Mouse (Mus musculus) midbrain, embryonic 10.5 days (tissue): Measurements from ENCODE around the gene Ppp2r5e. TPM values are rescaled to one million over a fixed set of nuclear protein-coding genes. Genes with fewer than 3 reads are reported as not detected.

Source experiments
- DNase-seq: peaks from one replicate; pipeline ENCODE4 v3.0.0-alpha.2; 2017; ENCODE audit warnings: low spot score
- H3K27ac ChIP-seq: fragments of 300-500 bp; sonication (generic); replicated peaks from 2 replicates; pipeline ENCODE4 v1.5.1; 2016; ENCODE audit warnings: mild to moderate bottlenecking
- H3K27me3 ChIP-seq: fragments of 300-500 bp; sonication (generic); 2 replicates; pipeline ENCODE4 v1.6.1; 2016; ENCODE audit warnings: low read depth, mild to moderate bottlenecking; ENCODE audit not compliant: poor library complexity, severe bottlenecking
- H3K36me3 ChIP-seq: fragments of 300-500 bp; sonication (generic); 2 replicates; pipeline ENCODE4 v1.6.1; 2016; ENCODE audit warnings: mild to moderate bottlenecking, moderate library complexity
- H3K4me1 ChIP-seq: fragments of 300-500 bp; sonication (generic); 2 replicates; pipeline ENCODE4 v1.6.1; 2016
- H3K4me3 ChIP-seq: fragments of 300-500 bp; sonication (generic); 2 replicates; pipeline ENCODE4 v1.5.1; 2016; ENCODE audit warnings: mild to moderate bottlenecking, moderate library complexity
- H3K9me3 ChIP-seq: fragments of 300-500 bp; sonication (generic); replicated peaks from 2 replicates; pipeline ENCODE4 v1.6.1; 2016; ENCODE audit warnings: mild to moderate bottlenecking
- WGBS: fragments of 180-500 bp; shearing (Covaris S2); methylation state at CpG from one replicate; pipeline ENCODE4 v1.1.7; 2016; 5-methylcytosine and 5-hydroxymethylcytosine counted together
- polyA plus RNA-seq: library from polyadenylated mRNA; unstranded; fragments of >200 nt; fragmentation: Nextera tagmentation; extraction: Ambion mirVana; gene quantifications from 2 replicates; pipeline ENCODE4 v1.2.1, GENCODE M21; 2016

Gene Ppp2r5e
- polyA plus RNA-seq, 1 experiment from 2014 or later: 15.0 TPM

DNA sequence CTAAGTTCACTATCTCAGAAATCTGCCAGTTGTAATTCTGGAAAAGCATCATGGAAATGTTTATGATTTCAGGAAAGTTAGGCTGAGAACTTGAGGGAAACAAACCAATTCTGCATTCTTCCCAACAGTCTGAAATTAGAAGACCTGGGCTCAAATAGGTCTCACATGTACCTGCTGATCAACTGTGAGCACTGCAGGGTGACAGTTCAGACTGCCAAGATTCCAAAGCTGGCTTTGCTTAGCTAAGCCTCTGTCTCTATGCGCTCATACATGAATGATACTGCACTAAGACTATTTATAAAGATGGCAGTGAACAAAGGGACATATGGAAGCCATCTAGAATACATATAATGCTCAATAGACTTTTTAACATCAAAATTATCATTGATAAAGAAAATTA, 67.7 kb downstream of the Ppp2r5e start:
- no peaks in the 10 kb centered on the region for H3K9me3 ChIP-seq
- H3K27me3 ChIP-seq: no peaks in the 10 kb centered on the region
- WGBS: 93% methylated on average over 1 of the region's 1 CpGs
- no peak overlapping the region for H3K4me3 ChIP-seq
- no peak overlapping the region for H3K27ac ChIP-seq
- no peak for DNase-seq
- no peaks in the 10 kb centered on the region for H3K36me3 ChIP-seq
- no peaks in the 10 kb centered on the region for H3K4me1 ChIP-seq

- Histone ChIP-seq H3K4me3 (no peak overlapping the region), H3K36me3 (no peaks in the 10 kb centered on the region), H3K4me1 (peaks cover 13% of the 10 kb centered on the region), H3K9me3 (no peaks in the 10 kb centered on the region), H3K27ac (no peak overlapping the region), H3K27me3 (no peaks in the 10 kb centered on the region)
- 90% methylated on average over 3 of the region's 3 CpGs for WGBS
- DNase-seq: no peak
Observed at GRCm38 (mm10) chr12:75524199-75524598, 71.8 kb downstream of the Ppp2r5e start.

DNA sequence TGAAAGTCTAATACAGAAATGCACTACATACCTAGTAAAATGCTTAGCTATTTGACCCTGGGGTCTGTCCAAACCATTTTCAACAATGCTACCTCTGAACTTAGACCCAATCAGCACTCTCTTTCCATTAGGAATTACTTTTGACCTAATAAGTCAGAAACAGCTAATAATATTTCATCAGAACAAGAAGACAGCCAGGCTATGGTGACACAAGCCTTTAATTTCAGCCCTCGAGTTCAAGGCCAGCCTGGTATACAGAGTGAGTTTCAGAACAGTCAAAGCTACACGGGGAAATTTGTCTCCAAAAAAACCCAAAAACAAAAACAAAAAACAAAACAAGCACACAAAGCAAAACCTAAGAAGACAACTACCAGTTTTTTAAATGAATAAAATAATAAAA, 73.1 kb downstream of the Ppp2r5e start:
- WGBS: 90% methylated on average over 2 of the region's 2 CpGs
- H3K27ac ChIP-seq: no peak overlapping the region
- no peak for DNase-seq
- H3K36me3 ChIP-seq: no peaks in the 10 kb centered on the region
- no peaks in the 10 kb centered on the region for H3K9me3 ChIP-seq
- H3K4me1 ChIP-seq: peaks cover 13% of the 10 kb centered on the region
- H3K4me3 ChIP-seq: no peak overlapping the region
- no peaks in the 10 kb centered on the region for H3K27me3 ChIP-seq

DNA sequence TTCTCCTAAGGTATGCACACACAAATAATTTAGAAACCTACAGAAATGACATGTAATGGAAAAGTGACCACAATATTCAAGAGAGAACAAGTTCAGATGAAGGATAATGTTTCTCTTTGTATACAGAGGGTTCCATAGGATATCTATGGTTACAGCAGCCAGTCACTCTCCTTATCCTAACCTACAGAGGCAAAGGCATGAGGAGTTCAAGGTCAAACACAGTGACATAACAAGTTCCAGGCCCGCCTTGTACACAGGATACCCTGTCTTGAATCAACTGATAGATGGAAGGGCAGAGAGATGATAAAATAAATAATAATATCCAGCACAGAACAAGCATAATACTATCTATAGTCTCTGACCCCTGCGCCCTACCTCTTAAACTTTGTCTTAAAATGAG, 73.7 kb downstream of the Ppp2r5e start:
- H3K27me3 ChIP-seq: no peaks in the 10 kb centered on the region
- no peak for DNase-seq
- no peak overlapping the region for H3K4me3 ChIP-seq
- no peak overlapping the region for H3K27ac ChIP-seq
- H3K9me3 ChIP-seq: no peaks in the 10 kb centered on the region
- H3K36me3 ChIP-seq: no peaks in the 10 kb centered on the region
- 93% methylated on average over 2 of the region's 2 CpGs for WGBS
- peaks cover 13% of the 10 kb centered on the region for H3K4me1 ChIP-seq

DNA sequence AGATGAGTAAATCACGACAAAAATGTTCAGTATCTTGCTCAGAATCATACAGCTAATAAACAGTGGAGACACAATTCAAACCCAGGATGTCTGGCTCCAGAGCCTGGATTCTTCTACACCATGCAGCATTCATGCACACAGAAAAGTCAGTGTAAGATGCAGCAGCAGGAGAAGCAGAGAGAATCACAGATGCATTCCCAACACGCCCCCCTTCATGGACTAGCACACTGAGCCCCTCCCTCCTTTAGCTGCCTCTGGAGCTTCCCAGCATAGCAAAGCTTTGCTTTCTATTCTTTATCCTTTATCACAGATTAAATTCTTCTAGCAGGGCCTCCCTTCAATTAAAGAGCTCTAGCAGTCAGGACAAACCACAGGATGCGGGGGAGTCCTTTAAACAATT, 75.7 kb downstream of the Ppp2r5e start:
- no peak overlapping the region; the same call in 1 of the 2 replicates for H3K27ac ChIP-seq
- H3K36me3 ChIP-seq: peaks cover 3% of the 10 kb centered on the region; the same call in 1 of the 2 replicates
- 70% methylated on average over 3 of the region's 3 CpGs for WGBS
- H3K27me3 ChIP-seq: no peaks in the 10 kb centered on the region
- H3K4me1 ChIP-seq: peaks cover 17% of the 10 kb centered on the region
- H3K4me3 ChIP-seq: no peak overlapping the region
- no peaks in the 10 kb centered on the region for H3K9me3 ChIP-seq
- DNase-seq: no peak

- no peak for DNase-seq
- no peaks in the 10 kb centered on the region for H3K9me3 ChIP-seq
- no peaks in the 10 kb centered on the region for H3K27me3 ChIP-seq
- no peak overlapping the region for H3K27ac ChIP-seq
- WGBS: 91% methylated on average over 10 of the region's 10 CpGs
- H3K36me3 ChIP-seq: peaks cover 13% of the 10 kb centered on the region
- H3K4me1 ChIP-seq: peaks cover 21% of the 10 kb centered on the region
- no peak overlapping the region for H3K4me3 ChIP-seq
Observed at GRCm38 (mm10) chr12:75519181-75519940, 76.7 kb downstream of the Ppp2r5e start.

DNA sequence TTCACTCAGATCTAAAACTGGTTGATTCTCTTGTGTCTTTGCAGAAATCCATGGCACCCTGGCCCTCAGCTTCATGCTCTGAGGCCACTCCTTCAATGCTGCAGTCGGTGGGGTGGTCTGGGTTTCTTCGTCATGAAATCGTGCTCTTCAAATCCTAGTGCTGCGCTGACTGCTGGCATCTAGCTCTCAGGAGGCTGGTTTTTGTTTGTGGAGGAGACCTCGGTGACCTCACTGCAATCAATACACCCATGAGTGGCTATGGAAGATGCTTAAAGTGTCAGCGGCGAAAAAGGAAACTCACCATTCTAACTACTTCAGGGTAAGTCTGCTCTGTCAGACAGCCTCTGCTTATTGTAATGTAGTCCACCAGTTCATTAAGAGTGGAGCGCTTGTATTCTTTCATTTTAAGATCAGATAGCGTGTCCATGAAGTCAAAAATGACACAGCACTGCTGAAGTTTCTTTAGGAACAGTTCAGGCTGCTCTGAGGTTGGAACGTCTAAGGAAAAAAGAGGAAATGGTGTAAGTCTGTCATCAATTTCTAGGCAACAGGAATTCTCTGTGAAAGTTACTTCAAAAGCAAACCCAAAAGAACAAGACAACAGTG, 80.6 kb downstream of the Ppp2r5e start:
- Histone ChIP-seq H3K27ac (no peak overlapping the region), H3K36me3 (peaks cover 28% of the 10 kb centered on the region), H3K4me3 (no peak overlapping the region), H3K4me1 (peaks cover 14% of the 10 kb centered on the region), H3K27me3 (no peaks in the 10 kb centered on the region), H3K9me3 (no peaks in the 10 kb centered on the region)
- WGBS: 68% methylated on average over 10 of the region's 10 CpGs
- DNase-seq: no peak

GRCm38 (mm10) chr12:75511520-75511919, 84.5 kb downstream of the Ppp2r5e start:
- WGBS: 88% methylated on average over 2 of the region's 2 CpGs
- DNase-seq: no peak
- Histone ChIP-seq H3K4me1 (0 out of 2 replicates have a peak, but pooled peaks cover 8% of the 10 kb centered on the region), H3K27ac (no peak overlapping the region), H3K4me3 (no peak overlapping the region), H3K9me3 (no peaks in the 10 kb centered on the region), H3K27me3 (no peaks in the 10 kb centered on the region), H3K36me3 (peaks cover 38% of the 10 kb centered on the region)

DNA sequence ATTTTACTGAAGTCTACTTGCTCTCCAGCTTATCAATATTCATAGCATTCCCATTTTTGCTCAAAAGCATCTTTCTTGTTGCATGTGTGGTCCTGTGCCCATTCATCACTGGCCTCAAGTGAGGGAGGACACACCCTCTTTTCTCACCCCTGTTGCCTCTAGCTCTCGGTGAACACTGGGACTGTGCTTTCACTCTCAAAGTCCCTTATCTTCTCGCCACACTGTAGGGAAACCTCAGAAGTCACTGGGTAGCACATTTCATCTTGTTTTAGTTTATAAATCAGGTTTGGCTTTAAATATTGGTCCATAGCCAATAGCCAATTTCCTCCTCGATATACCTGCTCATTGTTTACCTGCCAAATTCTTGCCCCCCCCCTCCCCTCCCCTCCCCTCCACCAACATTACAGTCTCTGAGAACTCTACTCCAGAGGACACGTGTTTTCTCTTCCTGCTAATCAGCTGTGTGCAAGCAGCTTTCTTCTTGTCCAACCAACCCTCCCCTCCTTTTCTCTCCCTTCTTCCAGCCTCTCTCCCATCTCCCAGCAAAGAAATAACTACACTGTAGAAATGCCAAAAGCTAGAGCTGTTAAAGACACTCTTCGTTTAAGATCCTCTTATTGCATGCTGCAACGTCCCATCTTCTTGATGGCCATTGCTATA, 90.9 kb downstream of the Ppp2r5e start:
- Histone ChIP-seq H3K4me1 (no peaks in the 10 kb centered on the region), H3K9me3 (no peaks in the 10 kb centered on the region), H3K4me3 (no peak overlapping the region), H3K36me3 (peaks cover 10% of the 10 kb centered on the region), H3K27me3 (no peaks in the 10 kb centered on the region), H3K27ac (no peak overlapping the region)
- WGBS: 84% methylated on average over 6 of the region's 6 CpGs
- no peak for DNase-seq

GRCm38 (mm10) chr12:75502664-75503063, 93.4 kb downstream of the Ppp2r5e start:
- Histone ChIP-seq H3K9me3 (no peaks in the 10 kb centered on the region), H3K36me3 (peaks cover 6% of the 10 kb centered on the region), H3K27ac (no peak overlapping the region), H3K4me3 (no peak overlapping the region), H3K27me3 (no peaks in the 10 kb centered on the region), H3K4me1 (no peaks in the 10 kb centered on the region)
- no peak for DNase-seq
- WGBS: 85% methylated on average over 4 of the region's 4 CpGs

- H3K27ac ChIP-seq: no peak overlapping the region
- peaks cover 7% of the 10 kb centered on the region; the same call in 1 of the 2 replicates for H3K36me3 ChIP-seq
- no peaks in the 10 kb centered on the region for H3K4me1 ChIP-seq
- WGBS: 96% methylated on average over 1 of the region's 1 CpGs
- no peak for DNase-seq
- no peaks in the 10 kb centered on the region for H3K27me3 ChIP-seq
- no peak overlapping the region for H3K4me3 ChIP-seq
- no peaks in the 10 kb centered on the region for H3K9me3 ChIP-seq
Observed at GRCm38 (mm10) chr12:75497698-75498097, 98.3 kb downstream of the Ppp2r5e start.

DNA sequence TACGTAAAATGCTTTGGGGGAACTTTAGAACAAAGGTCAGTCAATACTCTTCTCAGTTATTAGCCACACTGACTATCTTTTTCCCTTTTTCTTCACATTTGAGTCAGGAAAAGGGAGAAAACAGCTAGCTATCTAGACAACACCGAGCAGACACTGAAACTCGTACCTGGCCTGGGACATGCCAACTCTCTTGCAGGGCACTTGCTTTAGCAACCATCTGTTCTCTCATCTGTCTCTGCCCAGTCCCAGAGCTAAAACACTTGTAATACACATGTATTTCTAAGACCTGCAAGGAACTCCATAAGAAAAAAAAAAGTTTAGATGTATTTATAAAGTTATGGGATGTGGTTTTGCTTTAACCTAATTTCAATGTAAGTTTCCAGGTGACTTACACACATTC, 100.4 kb downstream of the Ppp2r5e start:
- H3K36me3 ChIP-seq: peaks cover 15% of the 10 kb centered on the region
- H3K27me3 ChIP-seq: no peaks in the 10 kb centered on the region
- no peaks in the 10 kb centered on the region for H3K4me1 ChIP-seq
- WGBS: 94% methylated on average over 3 of the region's 3 CpGs
- no peak overlapping the region for H3K4me3 ChIP-seq
- H3K9me3 ChIP-seq: no peaks in the 10 kb centered on the region
- H3K27ac ChIP-seq: no peak overlapping the region
- no peak for DNase-seq

DNA sequence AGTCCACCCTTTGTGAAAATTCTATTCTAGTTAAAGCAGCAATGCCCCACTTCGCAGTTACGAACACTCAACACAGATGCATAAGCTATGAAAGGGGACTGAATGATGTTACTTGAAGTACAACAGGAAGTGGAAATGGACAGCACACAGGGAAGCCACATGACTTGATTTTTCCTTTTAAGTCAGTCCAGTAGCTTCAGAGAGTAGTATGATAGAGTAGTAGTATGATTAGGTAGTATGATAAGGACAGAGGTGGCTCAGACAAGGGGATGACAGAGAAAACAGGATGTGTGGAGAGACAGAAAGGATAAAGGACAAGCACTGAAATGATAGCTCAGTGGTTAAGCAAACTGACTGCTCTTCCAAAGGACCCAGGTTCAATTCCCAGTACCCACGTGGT, 101.4 kb downstream of the Ppp2r5e start:
- Histone ChIP-seq H3K27ac (no peak overlapping the region), H3K4me1 (no peaks in the 10 kb centered on the region), H3K27me3 (no peaks in the 10 kb centered on the region), H3K36me3 (peaks cover 18% of the 10 kb centered on the region), H3K4me3 (no peak overlapping the region), H3K9me3 (no peaks in the 10 kb centered on the region)
- 93% methylated on average over 3 of the region's 3 CpGs for WGBS
- no peak for DNase-seq
